Mouse (Mus musculus) adrenal gland (tissue): ENCODE measurements around the gene Prss32.

Experiments
- intact Hi-C: fragments of 180-260 bp; cut with DNase I; formaldehyde crosslinking; loops from one replicate; pipeline ENCODE4 v1.15.1; 2025
- long read RNA-seq, 2 experiments: library from polyadenylated mRNA; unstranded; transcript quantifications; one replicate each; pipeline ENCODE4 v2.0.0; 2020; ENCODE audit warnings: borderline replicate concordance in 1 of 2; ENCODE audit not compliant: insufficient replicate concordance in 1 of 2

Gene Prss32
- long read RNA-seq, experiment 1, result 0 reads
- long read RNA-seq, experiment 2, result 0 reads

- intact Hi-C loops, result loop anchor here (5.0 kb wide), 1 partner anchor 72 kb away; the partner anchor contains the start of gene Flywch1
Measured at GRCm38 (mm10) chr17:23843812-23844273, at the start of gene Prss32, which contains the start of gene Prss41. Gene Prss32 (plus strand): TSS chr17:23843855. Gene Prss41 (minus strand): TSS chr17:23844172.

DNA sequence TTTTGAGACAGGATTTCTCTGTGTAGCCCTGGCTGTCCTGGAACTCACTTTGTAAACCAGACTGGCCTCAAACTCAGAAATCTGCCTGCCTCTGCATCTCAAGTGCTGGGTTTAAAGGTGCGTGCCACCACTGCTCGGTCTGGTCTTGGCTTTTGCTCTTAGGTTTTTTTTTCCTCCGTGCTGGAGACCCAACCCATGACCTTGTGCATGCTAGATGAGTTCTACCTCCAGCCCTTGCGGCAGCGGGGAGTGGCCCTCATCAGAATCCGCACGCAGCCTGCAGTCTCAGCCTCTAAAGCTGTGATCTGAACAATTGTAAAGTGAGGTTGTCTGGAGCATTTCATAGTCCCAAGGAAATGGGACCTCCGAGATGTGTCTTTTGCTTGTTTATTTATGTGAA, 48.3 kb upstream of the Prss32 start:
- intact Hi-C loops, result no loop called here

- intact Hi-C loops, result no loop called here
Measured at GRCm38 (mm10) chr17:23797316-23797715, 46.3 kb upstream of the Prss32 start.

- intact Hi-C loops, result no loop called here
Measured at GRCm38 (mm10) chr17:23801627-23802026, 42.0 kb upstream of the Prss32 start.

GRCm38 (mm10) chr17:23802746-23803365, 40.8 kb upstream of the Prss32 start:
- intact Hi-C loops, result no loop called here

DNA sequence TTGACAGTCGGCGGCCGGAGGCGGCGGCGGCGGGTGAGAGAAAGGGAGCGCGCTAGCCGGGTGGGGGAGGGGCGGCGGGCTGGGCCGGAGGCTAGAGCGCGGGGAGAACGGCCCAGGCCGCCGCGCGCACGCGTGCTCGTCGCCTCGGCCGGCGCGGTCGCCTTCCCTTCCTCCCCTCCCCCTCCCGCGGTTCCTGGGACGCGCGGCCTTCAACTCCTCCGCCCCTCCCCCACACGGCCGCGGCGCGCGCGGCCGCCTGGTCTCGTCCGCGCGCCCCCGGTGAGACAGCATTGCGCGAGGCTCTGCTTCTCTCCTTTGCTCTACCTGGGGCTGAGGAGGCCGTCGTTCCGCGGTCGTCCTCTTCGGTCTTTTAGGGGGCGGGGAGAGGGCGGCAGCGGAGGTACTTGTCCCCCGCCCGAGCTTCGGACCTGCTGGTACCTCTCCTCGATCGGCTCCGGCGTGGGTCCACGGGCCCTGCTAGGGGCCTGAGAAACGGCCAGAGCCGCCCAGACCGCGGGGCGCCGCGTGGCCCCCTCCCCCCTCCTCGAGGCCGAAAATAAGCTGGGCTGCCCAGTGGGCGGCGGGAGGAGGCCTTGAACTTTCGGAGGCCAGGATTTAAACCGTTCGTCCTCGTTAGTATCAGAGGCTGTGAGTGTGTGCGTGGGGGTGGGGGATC, 40.2 kb upstream of the Prss32 start:
- intact Hi-C loops, result no loop called here

DNA sequence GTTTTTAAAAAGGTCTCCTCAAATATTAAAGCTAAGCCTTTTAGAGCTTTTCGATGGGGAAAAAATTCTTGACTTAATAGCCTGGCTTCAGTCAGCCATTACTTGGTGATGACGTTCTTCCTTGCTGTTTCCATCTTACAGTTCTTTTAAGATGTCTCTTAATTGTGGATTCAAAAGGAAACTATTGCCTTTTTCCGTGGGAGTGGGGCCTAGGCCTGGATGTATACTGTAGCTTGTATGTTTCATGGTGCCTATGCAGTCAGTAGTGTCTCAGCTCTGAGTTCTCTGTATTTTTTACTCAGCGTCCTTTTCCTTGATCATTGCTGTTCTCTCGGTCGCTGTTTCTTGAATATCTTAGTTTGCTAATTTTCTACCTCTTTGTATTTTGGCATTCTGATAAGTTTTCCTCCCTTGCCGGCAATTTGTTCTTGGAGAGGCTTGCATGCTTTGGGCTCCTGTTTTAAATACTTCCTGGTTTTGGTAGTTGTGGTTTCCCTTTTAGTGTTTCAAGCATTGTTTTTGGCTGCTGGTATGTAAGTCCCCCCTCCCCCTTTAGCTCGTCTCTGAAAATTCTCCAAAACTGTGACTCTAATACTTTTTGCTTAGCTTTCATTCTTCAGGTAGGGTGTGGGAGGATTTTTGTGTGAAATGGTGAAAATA, 39.1 kb upstream of the Prss32 start:
- intact Hi-C loops, result loop anchor here (5.0 kb wide), 1 partner anchor 32 kb away; the partner anchor contains the start of gene Flywch1

DNA sequence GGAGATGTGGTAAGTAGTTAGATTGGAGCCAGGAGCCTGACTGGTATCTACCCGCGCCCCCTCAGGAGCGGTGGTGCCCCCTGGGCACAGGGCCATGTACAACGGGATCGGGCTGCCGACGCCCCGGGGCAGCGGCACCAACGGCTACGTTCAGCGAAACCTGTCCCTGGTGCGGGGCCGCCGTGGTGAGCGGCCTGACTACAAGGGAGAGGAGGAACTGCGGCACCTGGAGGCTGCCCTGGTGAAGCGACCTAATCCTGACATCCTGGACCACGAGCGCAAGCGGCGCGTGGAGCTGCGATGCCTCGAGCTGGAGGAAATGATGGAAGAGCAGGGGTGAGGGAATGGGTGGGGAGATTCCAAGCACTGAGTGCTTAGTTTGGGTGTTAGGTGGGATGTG, 36.8 kb upstream of the Prss32 start:
- intact Hi-C loops, result loop anchor here (2.0 to 5.0 kb wide), 2 partner anchors 16 to 35 kb away; partner anchors contain the start of gene Flywch1

GRCm38 (mm10) chr17:23807918-23808317, 35.7 kb upstream of the Prss32 start:
- intact Hi-C loops, result loop anchor here (2.0 to 5.0 kb wide), 2 partner anchors 15 to 36 kb away; partner anchors contain the start of gene Flywch1

DNA sequence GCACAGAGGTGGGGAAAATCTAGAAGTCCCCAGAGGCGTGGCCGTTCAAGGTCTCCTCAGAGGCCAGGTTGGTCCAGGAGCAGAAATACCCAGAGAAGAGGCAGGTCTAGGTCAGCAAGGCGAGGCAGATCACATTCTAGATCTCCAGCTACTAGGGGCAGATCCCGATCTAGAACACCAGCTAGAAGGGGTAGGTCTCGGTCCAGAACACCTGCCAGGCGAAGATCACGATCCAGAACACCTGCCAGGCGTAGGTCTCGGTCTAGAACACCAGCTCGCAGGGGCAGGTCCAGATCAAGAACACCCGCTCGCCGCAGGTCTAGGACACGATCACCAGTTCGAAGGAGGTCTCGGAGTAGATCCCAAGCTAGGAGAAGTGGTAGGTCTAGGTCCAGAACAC, 28.0 kb upstream of the Prss32 start:
- intact Hi-C loops, result no loop called here

- intact Hi-C loops, result no loop called here
Measured at GRCm38 (mm10) chr17:23818579-23818978, 25.1 kb upstream of the Prss32 start.

DNA sequence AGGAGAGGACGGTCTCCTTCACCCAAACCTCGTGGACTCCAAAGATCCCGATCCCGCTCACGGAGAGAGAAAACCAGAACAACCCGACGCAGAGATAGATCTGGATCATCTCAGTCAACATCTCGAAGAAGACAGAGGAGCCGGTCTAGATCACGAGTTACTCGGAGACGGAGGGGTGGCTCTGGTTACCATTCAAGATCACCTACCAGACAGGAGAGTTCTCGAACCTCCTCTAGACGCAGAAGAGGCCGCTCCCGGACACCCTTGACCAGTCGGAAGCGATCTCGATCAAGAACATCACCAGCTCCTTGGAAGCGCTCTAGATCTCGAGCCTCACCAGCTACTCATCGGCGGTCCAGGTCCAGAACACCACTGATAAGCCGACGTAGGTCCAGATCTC, 24.4 kb upstream of the Prss32 start:
- intact Hi-C loops, result no loop called here

DNA sequence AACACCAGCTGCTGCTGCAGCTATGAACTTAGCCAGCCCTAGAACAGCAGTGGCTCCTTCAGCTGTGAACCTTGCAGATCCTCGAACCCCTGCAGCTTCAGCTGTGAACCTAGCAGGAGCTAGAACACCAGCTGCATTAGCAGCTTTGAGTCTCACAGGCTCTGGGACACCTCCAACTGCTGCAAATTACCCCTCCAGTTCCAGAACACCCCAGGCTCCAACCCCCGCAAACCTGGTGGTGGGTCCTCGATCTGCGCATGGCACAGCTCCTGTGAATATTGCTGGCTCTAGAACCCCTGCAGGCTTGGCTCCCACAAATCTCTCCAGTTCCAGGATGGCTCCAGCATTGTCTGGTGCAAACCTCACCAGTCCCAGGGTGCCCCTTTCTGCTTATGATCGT, 22.9 kb upstream of the Prss32 start:
- intact Hi-C loops, result no loop called here

DNA sequence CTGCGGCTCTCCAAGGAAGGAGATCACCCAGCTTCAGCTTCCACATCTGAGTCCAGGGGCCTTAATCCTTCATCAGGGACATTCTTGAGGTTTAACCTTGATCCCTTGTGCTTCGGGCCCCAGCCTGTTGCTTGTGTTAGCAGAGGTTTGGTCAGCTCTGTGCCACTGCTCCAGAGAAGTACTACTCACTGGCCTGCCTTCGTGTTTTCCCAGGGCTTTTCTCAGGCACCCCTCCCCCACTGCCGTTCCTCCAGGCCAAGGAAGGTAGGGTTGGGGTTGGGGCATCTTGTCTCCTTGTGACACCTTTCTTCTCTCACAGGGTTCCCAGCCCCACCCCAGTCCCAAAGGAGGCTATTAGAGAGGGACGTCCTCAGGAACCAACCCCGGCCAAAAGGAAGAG, 21.6 kb upstream of the Prss32 start:
- intact Hi-C loops, result loop anchor here (2.0 kb wide), 1 partner anchor 15 kb away; no protein-coding TSS in a partner anchor

DNA sequence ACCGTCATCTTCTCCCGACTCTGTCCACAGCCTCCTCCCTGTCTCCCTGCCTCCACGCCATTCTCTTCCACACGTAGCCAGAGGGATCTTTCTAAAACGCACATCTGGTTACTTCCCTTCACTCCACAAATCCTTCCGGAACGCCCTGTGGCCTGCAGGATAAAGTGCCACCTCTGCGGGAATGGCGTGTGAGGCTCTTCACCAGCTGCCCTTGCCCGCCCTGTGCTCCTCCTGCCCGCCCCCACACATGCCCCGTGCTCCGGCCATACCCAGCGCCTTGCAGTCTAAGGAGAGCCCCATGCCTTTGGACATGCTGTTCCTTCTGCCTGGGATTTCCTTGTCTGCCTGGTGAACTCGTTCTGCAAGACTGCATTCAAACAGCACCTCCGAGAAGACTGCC, 20.6 kb upstream of the Prss32 start:
- intact Hi-C loops, result loop anchor here (2.0 kb wide), 1 partner anchor 16 kb away; no protein-coding TSS in a partner anchor

GRCm38 (mm10) chr17:23823614-23824013, 20.0 kb upstream of the Prss32 start:
- intact Hi-C loops, result loop anchor here (2.0 kb wide), 1 partner anchor 17 kb away; no protein-coding TSS in a partner anchor

- intact Hi-C loops, result no loop called here
Measured at GRCm38 (mm10) chr17:23825591-23825990, 18.1 kb upstream of the Prss32 start.

DNA sequence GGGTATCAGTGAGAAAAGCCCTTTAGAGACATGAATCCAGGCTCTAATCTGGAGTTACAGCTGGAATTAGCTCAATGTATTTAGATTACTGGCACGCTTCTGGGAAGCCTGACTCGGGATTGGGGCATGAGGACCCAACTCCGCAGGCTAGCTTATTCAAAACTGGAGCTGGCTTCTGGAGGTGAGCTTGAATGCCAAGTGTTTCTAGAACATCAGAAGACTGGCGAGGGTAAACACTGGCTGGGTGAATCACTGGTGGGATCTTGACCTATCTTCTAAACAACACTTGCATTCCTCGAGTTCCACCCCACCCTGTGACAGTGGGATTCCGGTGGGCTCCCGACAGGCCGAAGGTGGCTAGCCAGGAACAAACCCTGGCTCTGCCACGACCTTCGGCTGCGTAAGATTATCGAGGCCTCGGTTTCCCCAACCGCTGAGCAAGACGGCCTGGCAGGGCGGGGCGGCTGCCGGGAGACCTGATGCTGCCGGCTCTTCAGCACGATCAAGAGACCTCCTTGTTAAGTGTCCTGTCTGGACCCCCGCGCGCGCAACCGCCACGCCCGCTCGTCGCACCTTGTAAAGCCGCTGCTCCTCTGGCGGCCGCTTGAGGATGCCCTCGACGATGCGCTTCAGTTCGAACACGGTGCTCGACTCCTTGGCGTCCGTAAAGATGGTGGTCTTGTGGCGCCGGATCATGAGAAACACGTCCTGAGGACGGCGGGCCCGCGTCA, 15.2 kb upstream of the Prss32 start:
- intact Hi-C loops, result no loop called here

- intact Hi-C loops, result no loop called here
Measured at GRCm38 (mm10) chr17:23829064-23829619, 14.5 kb upstream of the Prss32 start, which contains the start of gene Elob. Gene Elob (minus strand): TSS chr17:23829136.

DNA sequence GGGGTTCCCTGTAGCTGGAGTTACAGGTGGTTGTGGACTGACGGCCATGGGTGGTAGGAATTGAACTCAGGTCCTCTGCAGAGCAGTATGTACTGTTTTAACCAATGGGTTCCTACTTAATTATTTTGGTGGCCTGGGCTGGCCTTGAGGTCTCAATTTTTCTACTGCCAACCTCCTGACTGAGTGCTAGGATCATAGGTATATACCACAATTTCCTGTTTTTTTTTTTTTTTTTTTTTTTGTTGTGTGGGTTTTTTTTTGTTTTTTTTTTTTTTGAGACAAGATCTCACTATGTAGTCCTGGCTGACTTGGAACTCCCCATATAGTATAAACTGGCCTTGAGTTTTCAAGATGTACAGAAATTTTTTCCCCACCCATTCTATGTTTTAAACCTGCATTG, 12.5 kb upstream of the Prss32 start:
- intact Hi-C loops, result no loop called here
